Mouse (Mus musculus) layer of hippocampus, adult 11-12 months (tissue): ENCODE results near the gene Brpf3.
"Not testable (repeated sequence)": the region's sequence is repeated elsewhere in the genome, so short reads cannot be mapped to it uniquely, and the experiment has no call there.

Experiments
- DNase-seq: peaks from one replicate; pipeline ENCODE4 v3.0.0; 2022; ENCODE audit warnings: low spot score

Gene Brpf3

GRCm38 (mm10) chr17:28829120-28829519, 28.2 kb downstream of the Brpf3 start:
- no peak for DNase-seq

- DNase-seq = no peak
Measured at GRCm38 (mm10) chr17:28831065-28831464, 30.2 kb downstream of the Brpf3 start.

GRCm38 (mm10) chr17:28832040-28832439, 31.1 kb downstream of the Brpf3 start:
- no peak for DNase-seq

GRCm38 (mm10) chr17:28832875-28833274, 32.0 kb downstream of the Brpf3 start:
- DNase-seq = no peak

GRCm38 (mm10) chr17:28834676-28835075, 33.8 kb downstream of the Brpf3 start:
- no peak for DNase-seq

- no peak for DNase-seq
Measured at GRCm38 (mm10) chr17:28837840-28838239, 37.0 kb downstream of the Brpf3 start.

- DNase-seq = not testable (repeated sequence)
Measured at GRCm38 (mm10) chr17:28841947-28842346, 41.1 kb downstream of the Brpf3 start.

- no peak for DNase-seq
Measured at GRCm38 (mm10) chr17:28843665-28844064, 42.8 kb downstream of the Brpf3 start.

GRCm38 (mm10) chr17:28846974-28847617, 46.2 kb downstream of the Brpf3 start:
- peak; percentile 30 for DNase-seq

GRCm38 (mm10) chr17:28850511-28850910, 49.6 kb downstream of the Brpf3 start:
- DNase-seq = no peak

GRCm38 (mm10) chr17:28854377-28854776, 53.5 kb downstream of the Brpf3 start:
- no peak for DNase-seq

- no peak for DNase-seq
Measured at GRCm38 (mm10) chr17:28855166-28855885, 54.4 kb downstream of the Brpf3 start.

GRCm38 (mm10) chr17:28856030-28856429, 55.1 kb downstream of the Brpf3 start:
- no peak for DNase-seq

GRCm38 (mm10) chr17:28858205-28858604, 57.3 kb downstream of the Brpf3 start, which contains the start of gene Pnpla1:
Gene Pnpla1, plus strand, starts transcription at chr17:28858411.
- DNase-seq = no peak

GRCm38 (mm10) chr17:28863926-28864325, 63.0 kb downstream of the Brpf3 start:
- no peak for DNase-seq

GRCm38 (mm10) chr17:28864464-28864863, 63.6 kb downstream of the Brpf3 start:
- no peak for DNase-seq

- DNase-seq = no peak
Measured at GRCm38 (mm10) chr17:28866921-28867320, 66.0 kb downstream of the Brpf3 start.

- no peak for DNase-seq
Measured at GRCm38 (mm10) chr17:28867381-28867780, 66.5 kb downstream of the Brpf3 start.

- peak; percentile 67 for DNase-seq
Measured at GRCm38 (mm10) chr17:28869412-28870110, 68.7 kb downstream of the Brpf3 start.

- no peak for DNase-seq
Measured at GRCm38 (mm10) chr17:28870435-28870834, 69.5 kb downstream of the Brpf3 start.

GRCm38 (mm10) chr17:28871831-28872230, 70.9 kb downstream of the Brpf3 start:
- DNase-seq = no peak

- DNase-seq = no peak
Measured at GRCm38 (mm10) chr17:28872322-28872721, 71.4 kb downstream of the Brpf3 start.

GRCm38 (mm10) chr17:28874216-28874615, 73.3 kb downstream of the Brpf3 start:
- DNase-seq = no peak
